Mouse (Mus musculus): Measurements from ENCODE around the gene Itsn2. TPM values are rescaled to one million over a fixed set of nuclear protein-coding genes. Genes with fewer than 3 reads are reported as not detected.
"Not testable (repeated sequence)": the region's sequence is repeated elsewhere in the genome, so short reads cannot be mapped to it uniquely, and the experiment has no call there.

Gene Itsn2
- total RNA-seq, 2 experiments from 2014 or later = 17.9 to 22.2 TPM

- no peak for DNase-seq
Measured at GRCm38 (mm10) chr12:4598666-4599428, 6.4 kb downstream of the Itsn2 start.

GRCm38 (mm10) chr12:4599713-4600112, 7.3 kb downstream of the Itsn2 start:
- no peak for DNase-seq

- no peak for DNase-seq
Measured at GRCm38 (mm10) chr12:4606625-4607024, 14.2 kb downstream of the Itsn2 start.

- no peak for DNase-seq
Measured at GRCm38 (mm10) chr12:4614722-4615121, 22.3 kb downstream of the Itsn2 start.

- DNase-seq = no peak
Measured at GRCm38 (mm10) chr12:4624201-4624600, 31.8 kb downstream of the Itsn2 start.

DNA sequence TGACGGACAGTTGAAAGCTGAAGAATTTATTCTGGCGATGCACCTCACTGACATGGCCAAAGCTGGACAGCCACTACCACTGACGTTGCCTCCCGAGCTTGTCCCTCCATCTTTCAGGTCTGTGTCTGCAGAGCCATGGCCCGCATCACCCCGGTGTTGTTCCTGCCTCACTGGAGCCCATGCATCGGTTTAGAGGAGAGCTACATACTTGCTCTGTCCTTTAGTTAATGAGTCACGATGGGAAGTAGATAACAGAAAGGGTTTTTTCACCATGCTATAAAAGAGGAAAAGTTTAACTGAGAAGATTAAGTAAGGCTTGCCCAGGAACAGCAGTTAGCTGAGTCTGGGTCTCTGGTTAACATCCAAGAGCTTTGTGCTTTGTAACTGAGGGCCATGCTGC, 40.5 kb downstream of the Itsn2 start:
- DNase-seq = no peak

DNA sequence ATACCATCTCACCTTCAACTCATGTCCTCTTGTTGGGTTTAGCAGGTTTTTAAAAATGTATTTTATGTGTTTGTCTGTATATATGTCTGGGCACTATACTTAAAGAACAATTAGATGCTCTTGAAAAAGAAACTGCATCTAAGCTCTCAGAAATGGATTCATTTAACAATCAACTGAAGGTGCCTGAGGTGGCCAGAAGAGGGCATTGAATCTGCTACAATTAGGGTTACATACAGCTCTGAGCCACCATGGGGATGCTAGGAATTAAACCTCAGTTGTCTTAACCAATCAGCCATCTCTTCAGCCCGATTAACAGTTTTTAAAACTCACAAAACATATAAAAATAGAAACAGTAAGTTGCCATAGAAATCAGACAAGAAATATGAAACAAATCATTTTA, 46.0 kb downstream of the Itsn2 start:
- DNase-seq = no peak

- DNase-seq = no peak
Measured at GRCm38 (mm10) chr12:4640737-4641136, 48.3 kb downstream of the Itsn2 start.

DNA sequence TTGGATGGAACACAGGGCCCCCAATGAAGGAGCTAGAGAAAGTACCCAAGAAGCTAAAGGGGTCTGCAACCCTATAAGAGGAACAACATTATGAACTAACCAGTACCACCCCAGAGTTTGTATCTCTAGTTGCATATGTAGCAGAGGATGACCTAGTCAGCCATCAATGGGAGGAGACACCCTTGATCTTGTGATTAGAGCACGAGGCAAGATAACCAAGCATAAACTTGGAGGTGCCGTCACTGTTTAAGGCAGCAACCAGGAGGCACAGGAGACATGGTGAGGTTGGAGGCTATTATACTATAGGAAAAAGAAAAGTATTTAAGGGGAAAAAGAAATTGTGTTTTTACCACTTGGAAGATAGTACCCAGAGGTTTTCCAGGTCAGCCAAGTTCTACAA, 64.4 kb downstream of the Itsn2 start:
- DNase-seq = no peak

GRCm38 (mm10) chr12:4664929-4665674, 72.7 kb downstream of the Itsn2 start:
- DNase-seq = no peak

DNA sequence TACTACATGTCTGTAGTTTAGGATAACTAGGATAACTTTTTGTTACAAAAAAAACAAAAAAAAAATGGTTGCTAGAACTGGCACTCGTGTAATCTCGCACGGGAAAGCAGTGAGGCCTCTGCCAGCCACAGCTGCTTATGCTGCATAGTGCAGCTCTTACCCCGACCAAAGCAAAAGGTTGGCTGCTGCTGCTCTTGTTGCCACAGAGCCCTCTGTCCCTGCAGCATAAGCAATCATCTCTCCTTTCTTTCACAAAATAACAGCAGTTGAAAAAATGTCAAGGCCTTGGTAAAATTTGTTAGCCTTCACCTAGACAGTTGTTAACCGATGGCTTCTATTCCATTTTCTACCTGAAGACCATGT, 73.2 kb downstream of the Itsn2 start:
- DNase-seq = no peak

GRCm38 (mm10) chr12:4676336-4676735, 83.9 kb downstream of the Itsn2 start:
- no peak for DNase-seq

GRCm38 (mm10) chr12:4679971-4680370, 87.5 kb downstream of the Itsn2 start:
- DNase-seq = no peak

- no peak for DNase-seq
Measured at GRCm38 (mm10) chr12:4685441-4685840, 93.0 kb downstream of the Itsn2 start.

DNA sequence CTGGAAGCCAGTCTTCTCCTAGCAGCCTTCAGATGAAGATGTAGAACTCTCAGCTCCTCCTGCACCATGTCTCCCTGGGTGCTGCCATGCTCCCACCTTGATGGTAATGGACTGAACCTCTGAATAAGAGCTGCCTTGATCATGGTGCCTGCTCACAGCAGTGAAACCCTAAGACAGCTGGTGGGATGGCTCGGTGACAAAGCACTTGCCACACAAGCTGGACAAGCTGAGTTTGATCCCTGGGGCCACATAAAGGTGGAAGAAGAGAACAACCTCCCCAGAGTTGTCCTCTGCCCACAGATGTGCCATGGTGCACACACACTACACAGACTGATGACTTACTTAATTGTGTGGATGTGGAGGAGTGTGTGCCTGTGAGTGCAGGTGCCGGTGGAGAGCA, 95.9 kb downstream of the Itsn2 start:
- no peak for DNase-seq

DNA sequence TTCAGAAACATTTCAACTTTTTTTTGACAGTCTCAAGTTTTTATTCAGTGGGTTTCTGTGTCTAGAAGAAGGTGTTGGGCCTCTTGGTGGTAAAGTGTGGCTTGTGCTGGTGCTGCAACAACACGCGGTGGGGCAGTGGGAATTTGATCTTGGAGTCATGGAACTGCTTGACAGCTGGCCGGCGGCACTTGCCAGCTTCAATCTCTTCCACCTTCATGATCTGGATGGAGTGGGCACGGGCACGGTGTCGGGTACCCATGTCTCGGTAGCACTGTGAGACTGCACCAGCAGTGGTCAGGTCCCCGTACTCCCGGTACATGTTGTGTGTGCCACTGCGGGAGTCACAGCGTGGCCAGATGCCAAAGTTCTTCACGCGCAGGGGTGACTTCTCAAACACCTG, 96.9 kb downstream of the Itsn2 start:
- DNase-seq = no peak

GRCm38 (mm10) chr12:4691193-4691592, 98.8 kb downstream of the Itsn2 start:
- no peak for DNase-seq

DNA sequence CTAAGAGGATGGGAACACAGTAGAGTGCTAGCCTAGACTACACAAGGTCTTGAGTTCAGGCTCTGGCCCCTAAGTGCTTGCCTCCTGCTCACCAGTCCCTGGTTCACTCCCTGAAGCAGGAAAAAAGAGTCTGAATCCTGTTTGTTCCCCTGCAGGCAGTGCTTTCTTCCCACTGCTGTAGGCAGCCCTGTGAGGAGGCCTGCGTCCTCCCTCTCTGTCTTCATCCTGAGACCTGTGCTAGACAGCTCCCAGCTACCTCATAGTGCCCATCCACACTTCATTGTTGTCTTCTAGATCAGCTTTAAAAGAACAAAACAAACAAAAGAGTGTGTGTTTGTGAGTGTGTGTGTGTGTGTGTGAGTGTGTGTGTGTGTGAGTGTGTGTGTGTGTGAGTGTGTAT, 102.1 kb downstream of the Itsn2 start:
- no peak for DNase-seq

- DNase-seq = not testable (repeated sequence)
Measured at GRCm38 (mm10) chr12:4705626-4706025, 113.2 kb downstream of the Itsn2 start.

DNA sequence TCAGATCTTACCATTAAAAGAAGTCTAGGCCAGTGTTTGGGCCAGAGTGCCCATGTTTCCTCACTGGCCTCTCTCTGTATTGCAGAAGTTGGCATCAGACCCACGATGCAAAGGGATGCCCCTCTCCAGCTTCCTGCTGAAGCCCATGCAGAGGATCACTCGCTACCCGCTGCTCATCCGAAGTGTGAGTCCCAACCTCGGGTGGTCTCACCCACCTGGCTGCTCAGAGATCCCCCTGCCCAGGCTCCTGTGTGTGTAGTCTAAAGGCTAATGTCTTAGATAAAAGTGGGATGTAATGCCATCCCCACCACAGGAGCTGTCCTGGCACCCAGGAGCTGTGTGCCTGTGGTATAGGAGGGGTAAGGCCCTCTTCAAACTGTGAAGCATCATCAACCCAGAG, 113.7 kb downstream of the Itsn2 start:
- DNase-seq = no peak

GRCm38 (mm10) chr12:4706901-4707300, 114.5 kb downstream of the Itsn2 start:
- no peak for DNase-seq

- DNase-seq = no peak
Measured at GRCm38 (mm10) chr12:4707488-4708017, 115.1 kb downstream of the Itsn2 start.

DNA sequence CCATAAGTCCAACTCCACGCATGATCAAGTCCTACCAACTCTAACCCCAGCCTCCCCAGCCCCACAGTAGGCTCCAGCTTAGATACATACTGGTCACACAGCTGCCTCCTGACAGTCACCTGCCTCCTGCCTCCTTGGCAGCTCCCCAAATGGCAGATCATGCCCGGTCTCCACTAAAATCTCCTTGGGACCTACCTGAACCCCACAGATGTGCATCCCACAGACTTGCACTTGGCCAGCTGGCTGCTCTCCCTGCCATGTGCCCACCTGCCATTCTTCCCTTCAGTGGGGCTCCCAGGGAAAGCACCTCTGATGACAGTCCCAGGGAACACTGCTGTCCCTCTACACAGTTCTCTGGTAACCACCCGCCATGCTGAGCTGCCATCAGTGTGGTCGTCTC, 115.9 kb downstream of the Itsn2 start:
- no peak for DNase-seq

Data from gastrocnemius, postnatal 25 days (tissue).